In genomic region chr11:64436412-64436727, GRCm38 (mm10) we compare ENCODE assay signal across 8 mouse cellular contexts. TPM values are rescaled to one million over a fixed set of nuclear protein-coding genes. Genes with fewer than 3 reads are reported as not detected.
DNase-seq lines count a peak whose midpoint lies in the region; ATAC-seq and TF ChIP-seq lines count a peak whose summit lies in the region.

Gene F930015N05Rik, minus strand, starts transcription at chr11:64436653.

- TF ChIP-seq CTCF in lung, adult 2 months (IDR thresholded peaks at IDR 0.05; ENCODE audit: insufficient read depth, low read length): no peak
- TF ChIP-seq CTCF in hindbrain, postnatal 0 days (IDR thresholded peaks at IDR 0.05; ENCODE audit: low read depth): no peak

- H3K4me3 ChIP-seq in lung, adult 2 months (replicated peaks; ENCODE audit: extremely low read depth, low read depth, low read length): peak within 1 kb of the TSS; percentile 53
- peak within 1 kb of the TSS; percentile 64 for H3K4me3 ChIP-seq in forebrain, embryonic 10.5 days
- H3K4me3 ChIP-seq in hindbrain, postnatal 0 days (ENCODE audit: low read length): peak within 1 kb of the TSS; percentile 49
- peak within 1 kb of the TSS; percentile 57 for H3K4me3 ChIP-seq in myocyte

- peak within 1 kb of the TSS; percentile 95 for H3ac ChIP-seq in myocyte (ENCODE audit: control insufficient read depth, insufficient read length)

- DNase-seq in lung, adult 2 months: no peak
- no peak for DNase-seq in lung, adult 18-20 months
- DNase-seq in forebrain, embryonic 10.5 days (ENCODE audit: extremely low spot score, low spot score): no peak
- DNase-seq in hindbrain, postnatal 0 days (ENCODE audit: low spot score): no peak
- no peak for DNase-seq in urinary bladder, adult 2 months (ENCODE audit: low spot score)
- no peak for DNase-seq in thymus, adult 18-20 months
- DNase-seq in adrenal gland, adult 18-20 months (ENCODE audit: low spot score in 2 of 2): no peak

- peak within 1 kb of the TSS; percentile 99 for H3K4me2 ChIP-seq in hindbrain, postnatal 0 days (ENCODE audit: low read depth, low read length)
- H3K4me2 ChIP-seq in myocyte (ENCODE audit: low read depth): peak within 1 kb of the TSS; percentile 98

- H3K36me3 ChIP-seq in forebrain, embryonic 10.5 days (replicated peaks): no peaks in the 10 kb centered on the region
- H3K36me3 ChIP-seq in hindbrain, postnatal 0 days (ENCODE audit: insufficient read depth, low read length): no peaks in the 10 kb centered on the region
- no peaks in the 10 kb centered on the region for H3K36me3 ChIP-seq in myocyte (ENCODE audit: control insufficient read depth, insufficient read depth)

- ATAC-seq in hindbrain, postnatal 0 days: no peak

- H3K27me3 ChIP-seq in forebrain, embryonic 10.5 days (ENCODE audit: poor library complexity, severe bottlenecking): peaks cover 92% of the 10 kb centered on the region
- H3K27me3 ChIP-seq in hindbrain, postnatal 0 days (ENCODE audit: insufficient read depth, low read length): peaks cover 7% of the 10 kb centered on the region; the same call in 1 of the 2 replicates
- no peaks in the 10 kb centered on the region for H3K27me3 ChIP-seq in myocyte (ENCODE audit: control insufficient read depth, insufficient read depth, insufficient read length)

- peak within 1 kb of the TSS; percentile 44 for H3K9ac ChIP-seq in hindbrain, postnatal 0 days (replicated peaks; ENCODE audit: low read length)

- no peak for TF ChIP-seq POLR2A in lung, adult 2 months (IDR thresholded peaks at IDR 0.05; ENCODE audit: borderline replicate concordance, extremely low read depth, low read depth, low read length)
- TF ChIP-seq POLR2A in myocyte (IDR thresholded peaks at IDR 0.05; ENCODE audit: insufficient read length, low read depth): peak; percentile 20

- H3K79me2 ChIP-seq in myocyte (ENCODE audit: control insufficient read depth, insufficient read depth): peaks cover 10% of the 10 kb centered on the region

- whole genome bisulfite sequencing in lung, adult 2 months: 2% methylated on average over 24 of the region's 24 CpGs
- under 1% methylated on average over 24 of the region's 24 CpGs for WGBS in forebrain, embryonic 10.5 days
- WGBS in hindbrain, postnatal 0 days: under 1% methylated on average over 24 of the region's 24 CpGs

- H3K9me3 ChIP-seq in forebrain, embryonic 10.5 days: no peaks in the 10 kb centered on the region
- no peaks in the 10 kb centered on the region for H3K9me3 ChIP-seq in hindbrain, postnatal 0 days (ENCODE audit: low read length)

- H3K4me1 ChIP-seq in lung, adult 2 months (ENCODE audit: control insufficient read depth, insufficient read depth, low read length): peaks cover 2% of the 10 kb centered on the region; the same call in 1 of the 2 replicates
- peaks cover 41% of the 10 kb centered on the region for H3K4me1 ChIP-seq in forebrain, embryonic 10.5 days
- H3K4me1 ChIP-seq in hindbrain, postnatal 0 days (ENCODE audit: insufficient read depth, low read length): peaks cover 14% of the 10 kb centered on the region

- H3K27ac ChIP-seq in forebrain, embryonic 10.5 days: peak within 1 kb of the TSS; percentile 87
- peak within 1 kb of the TSS; percentile 48; the same call in 1 of the 2 replicates for H3K27ac ChIP-seq in hindbrain, postnatal 0 days

TF ChIP-seq in myocyte, 11 proteins besides CTCF, POLR2A, EP300 and RAD21:
- TF ChIP-seq MYOG (IDR thresholded peaks at IDR 0.05; ENCODE audit: control insufficient read depth in 1 of 3, insufficient read depth in 1 of 3, insufficient read length in 2 of 3, low read depth in 2 of 3) (peak in 1 of 3 experiments; percentile 27), POLR2AphosphoS2 (IDR thresholded peaks at IDR 0.05; ENCODE audit: insufficient read length, low read depth) (no peak), REST (IDR thresholded peaks at IDR 0.05; ENCODE audit: insufficient read depth, insufficient read length) (no peak), TCF12 (IDR thresholded peaks at IDR 0.05; ENCODE audit: insufficient read depth, poor library complexity, severe bottlenecking) (no peak), MYOD1 (IDR thresholded peaks at IDR 0.05; ENCODE audit: control insufficient read depth in 1 of 3, insufficient read length in 2 of 3, low read depth in 2 of 3) (peak in 2 of 3 experiments; percentile 71 to 77)

RNA-seq across cellular contexts. Expression of gene F930015N05Rik, which starts in this region (rescaled TPM):
- polyA plus RNA-seq in lung, adult 2 months (2012; rRNA removed): 0.32 and 0.69 TPM in 2 replicates
- polyA plus RNA-seq in forebrain, embryonic 10.5 days (2016; fragmentation: Nextera tagmentation; extraction: Ambion mirVana): 1.3 and 1.4 TPM in 2 replicates
- total RNA-seq in hindbrain, postnatal 0 days (2014; rRNA removed): 0.99 and 1.4 TPM in 2 replicates
- 1.3 and 1.5 TPM in 2 replicates for polyA plus RNA-seq in hindbrain, postnatal 0 days (2015; fragmentation: Nextera tagmentation; extraction: Ambion mirVana)
- 0.66 TPM for polyA plus RNA-seq in myocyte (2012; fragmentation: generic; extraction: Trizol)
- 0.06 TPM in 1 of 2 replicates, not detected in the other for polyA plus RNA-seq in urinary bladder, adult 2 months (2012; rRNA removed)
- not detected for total RNA-seq in adrenal gland, adult 18-20 months (2021)
